ENCODE assay signal across 14 mouse cellular contexts in genomic region chr14:80257086-80257485, GRCm38 (mm10).
DNase-seq lines count a peak whose midpoint lies in the region; ATAC-seq and TF ChIP-seq lines count a peak whose summit lies in the region.
"Had no signal": no experiment of that assay in that cellular context is flagged by ENCODE, and none has a peak within 500 bp of the region (broad histone marks: within the 10 kb centered on the region; RNA-seq: fewer than 3 reads in every experiment).

No protein-coding gene starts in this region.

- no peak for TF ChIP-seq POLR2A in kidney, adult 2 months (IDR thresholded peaks at IDR 0.05; ENCODE audit: low read depth, low read length)

- H3K4me1 ChIP-seq in kidney, embryonic 15.5 days, result no peaks in the 10 kb centered on the region
- H3K4me1 ChIP-seq in kidney, adult 2 months (ENCODE audit: control insufficient read depth, insufficient read depth, low read length), result no peaks in the 10 kb centered on the region
- H3K4me1 ChIP-seq in limb, embryonic 10.5 days, result peaks cover 7% of the 10 kb centered on the region; the same call in 1 of the 2 replicates
- H3K4me1 ChIP-seq in midbrain, embryonic 11.5 days (ENCODE audit: control insufficient read depth, insufficient read depth, low read length), result no peaks in the 10 kb centered on the region
- H3K4me1 ChIP-seq in intestine, embryonic 15.5 days (replicated peaks), result no peaks in the 10 kb centered on the region

- 0 out of 2 replicates have a peak, but pooled peaks have one; percentile 60 for ATAC-seq in kidney, embryonic 15.5 days (replicated peaks; ENCODE audit: low FRiP score)
- ATAC-seq in midbrain, embryonic 11.5 days (ENCODE audit: low FRiP score), result no peak
- no peak for ATAC-seq in intestine, embryonic 15.5 days
- ATAC-seq: CD4-positive, CD25-positive, alpha-beta regulatory T cell, adult 4 months had no signal

- H3K9me3 ChIP-seq in kidney, embryonic 15.5 days (replicated peaks), result no peaks in the 10 kb centered on the region
- no peaks in the 10 kb centered on the region for H3K9me3 ChIP-seq in limb, embryonic 10.5 days (replicated peaks)
- H3K9me3 ChIP-seq in midbrain, embryonic 11.5 days (ENCODE audit: control insufficient read depth, low read length), result no peaks in the 10 kb centered on the region
- H3K9me3 ChIP-seq in intestine, embryonic 15.5 days, result no peaks in the 10 kb centered on the region

- H3K27me3 ChIP-seq in kidney, embryonic 15.5 days, result no peaks in the 10 kb centered on the region
- no peaks in the 10 kb centered on the region for H3K27me3 ChIP-seq in kidney, adult 2 months (replicated peaks; ENCODE audit: control insufficient read depth, insufficient read depth, low read length)
- H3K27me3 ChIP-seq in limb, embryonic 10.5 days (ENCODE audit: low read depth, poor library complexity, severe bottlenecking), result no peaks in the 10 kb centered on the region
- no peaks in the 10 kb centered on the region for H3K27me3 ChIP-seq in midbrain, embryonic 11.5 days (ENCODE audit: control insufficient read depth, insufficient read depth, low read length)
- H3K27me3 ChIP-seq in intestine, embryonic 15.5 days (replicated peaks), result no peaks in the 10 kb centered on the region

- no peak overlapping the region for H3K27ac ChIP-seq in kidney, embryonic 15.5 days
- no peak overlapping the region for H3K27ac ChIP-seq in kidney, adult 2 months (ENCODE audit: insufficient read depth, low read depth, low read length)
- no peak overlapping the region for H3K27ac ChIP-seq in limb, embryonic 10.5 days
- no peak overlapping the region for H3K27ac ChIP-seq in midbrain, embryonic 11.5 days (ENCODE audit: low read depth, low read length)
- H3K27ac ChIP-seq in intestine, embryonic 15.5 days, result no peak overlapping the region
- H3K27ac ChIP-seq: hindbrain, embryonic 14.5 days; stomach, postnatal 0 days had no signal

- H3K4me3 ChIP-seq in kidney, embryonic 15.5 days (replicated peaks), result no peak overlapping the region
- H3K4me3 ChIP-seq in kidney, adult 2 months (ENCODE audit: insufficient read depth, low read depth, low read length), result no peak overlapping the region
- H3K4me3 ChIP-seq in limb, embryonic 10.5 days, result no peak overlapping the region
- H3K4me3 ChIP-seq in midbrain, embryonic 11.5 days (ENCODE audit: low read depth, low read length), result no peak overlapping the region
- no peak overlapping the region for H3K4me3 ChIP-seq in intestine, embryonic 15.5 days (replicated peaks)

- no peak overlapping the region for H3K4me2 ChIP-seq in kidney, embryonic 15.5 days
- H3K4me2 ChIP-seq in midbrain, embryonic 11.5 days, result no peak overlapping the region
- H3K4me2 ChIP-seq in intestine, embryonic 15.5 days (replicated peaks), result no peak overlapping the region
- H3K4me2 ChIP-seq: hindbrain, embryonic 14.5 days had no signal

- TF ChIP-seq CTCF in kidney, adult 2 months (conservative IDR thresholded peaks at IDR 0.05; ENCODE audit: insufficient read depth, insufficient read length, low read depth, low read length), result no peak

- peak; percentile 22 to 29 for DNase-seq in cerebellum, postnatal 25 days
- no peak for DNase-seq in cerebellum, adult 9-10 months
- DNase-seq in kidney, adult 2 months, result no peak
- peak; percentile 65 for DNase-seq in embryo, embryonic 10.5 days (ENCODE audit: low spot score)
- peak; percentile 55 for DNase-seq in limb, embryonic 10.5 days (ENCODE audit: low spot score)
- no peak for DNase-seq in midbrain, embryonic 11.5 days (ENCODE audit: low spot score, missing footprints)
- DNase-seq: cerebellum, adult 11 months; gastrocnemius, postnatal 36 days; lung, postnatal 4 days had no signal

- H3K36me3 ChIP-seq in kidney, embryonic 15.5 days, result no peaks in the 10 kb centered on the region
- H3K36me3 ChIP-seq in kidney, adult 2 months (ENCODE audit: control insufficient read depth, insufficient read depth, low read length), result no peaks in the 10 kb centered on the region
- H3K36me3 ChIP-seq in limb, embryonic 10.5 days, result no peaks in the 10 kb centered on the region
- no peaks in the 10 kb centered on the region for H3K36me3 ChIP-seq in midbrain, embryonic 11.5 days (ENCODE audit: control insufficient read depth, insufficient read depth, low read length)
- no peaks in the 10 kb centered on the region for H3K36me3 ChIP-seq in intestine, embryonic 15.5 days

- no peak overlapping the region for H3K9ac ChIP-seq in kidney, embryonic 15.5 days
- H3K9ac ChIP-seq in midbrain, embryonic 11.5 days (ENCODE audit: low read length), result no peak overlapping the region
- H3K9ac ChIP-seq in intestine, embryonic 15.5 days, result no peak overlapping the region
- H3K9ac ChIP-seq: hindbrain, embryonic 14.5 days had no signal

- WGBS in kidney, embryonic 15.5 days, result 43% methylated on average over 3 of the region's 3 CpGs
- WGBS in kidney, adult 2 months, result 36% methylated on average over 3 of the region's 3 CpGs
- 65% methylated on average over 3 of the region's 3 CpGs for WGBS in limb, embryonic 10.5 days
- WGBS in midbrain, embryonic 11.5 days, result 60% methylated on average over 3 of the region's 3 CpGs
- 46% methylated on average over 3 of the region's 3 CpGs for WGBS in intestine, embryonic 15.5 days

Comparison
In these comparisons a context has a peak if more than half of its experiments do, and no peak if none do; other contexts are left out.
1. DNase-seq: peak in cerebellum, postnatal 25 days (2 of 2), embryo, embryonic 10.5 days (single experiment) and limb, embryonic 10.5 days (single experiment); none in cerebellum, adult 9-10 months (single experiment), kidney, adult 2 months (single experiment) and midbrain, embryonic 11.5 days (single experiment).